Mouse (Mus musculus) liver, embryonic 12.5 days (tissue): ENCODE measurements at regions not wholly inside any gene's neighbourhood (a gene's known extent, or its start where the extent isn't known, plus 50 kb on each side); places are given as distances from the start of the nearest gene placed in this dataset.

Source experiments
- ATAC-seq: fragments of 200-750 bp; cut with Nextera tagmentation; 2 replicates; pipeline ENCODE4 v1.8.0; 2017; ENCODE audit warnings: moderate number of reproducible peaks, mild to moderate bottlenecking, moderate library complexity
- H3K27ac ChIP-seq: fragments of 300-500 bp; sonication (generic); 2 replicates; pipeline ENCODE4 v1.5.1; 2016; ENCODE audit warnings: mild to moderate bottlenecking
- H3K27me3 ChIP-seq: fragments of 300-500 bp; sonication (generic); replicated peaks from 2 replicates; pipeline ENCODE4 v1.6.1; 2016; ENCODE audit warnings: mild to moderate bottlenecking, moderate library complexity
- H3K36me3 ChIP-seq: fragments of 300-500 bp; sonication (generic); 2 replicates; pipeline ENCODE4 v1.6.1; 2016; ENCODE audit warnings: mild to moderate bottlenecking, moderate library complexity
- H3K4me1 ChIP-seq: fragments of 300-500 bp; sonication (generic); 2 replicates; pipeline ENCODE4 v1.6.1; 2016
- H3K4me2 ChIP-seq: fragments of 300-500 bp; sonication (generic); 2 replicates; pipeline ENCODE4 v1.6.1; 2016; ENCODE audit warnings: mild to moderate bottlenecking, moderate library complexity
- H3K4me3 ChIP-seq: fragments of 300-500 bp; sonication (generic); 2 replicates; pipeline ENCODE4 v1.5.1; 2016; ENCODE audit warnings: mild to moderate bottlenecking, moderate library complexity
- H3K9ac ChIP-seq: fragments of 300-500 bp; sonication (generic); 2 replicates; pipeline ENCODE4 v1.6.1; 2016; ENCODE audit warnings: mild to moderate bottlenecking, moderate library complexity
- H3K9me3 ChIP-seq: fragments of 300-500 bp; sonication (generic); replicated peaks from 2 replicates; pipeline ENCODE4 v1.6.1; 2016; ENCODE audit warnings: mild to moderate bottlenecking, moderate library complexity
- WGBS: fragments of 180-500 bp; shearing (Covaris S2); methylation state at CpG from one replicate; pipeline ENCODE4 v1.1.7; 2016; ENCODE audit not compliant: insufficient replicate concordance; 5-methylcytosine and 5-hydroxymethylcytosine counted together

- no peaks in the 10 kb centered on the region for H3K4me1 ChIP-seq
- H3K36me3 ChIP-seq: no peaks in the 10 kb centered on the region
- H3K27me3 ChIP-seq: no peaks in the 10 kb centered on the region
- H3K9ac ChIP-seq: no peak overlapping the region
- H3K4me2 ChIP-seq: no peak overlapping the region
- ATAC-seq: no peak
- H3K27ac ChIP-seq: no peak overlapping the region
- no peak overlapping the region for H3K4me3 ChIP-seq
- no peaks in the 10 kb centered on the region for H3K9me3 ChIP-seq
These were observed 403.8 kb upstream of the Rag2 start for GRCm38 (mm10) chr2:101220759-101221158.

- H3K27ac ChIP-seq: no peak overlapping the region
- H3K27me3 ChIP-seq: no peaks in the 10 kb centered on the region
- H3K4me1 ChIP-seq: no peaks in the 10 kb centered on the region
- H3K9me3 ChIP-seq: no peaks in the 10 kb centered on the region
- WGBS: 61% methylated on average over 3 of the region's 3 CpGs
- H3K9ac ChIP-seq: no peak overlapping the region
- no peak for ATAC-seq
- no peak overlapping the region for H3K4me3 ChIP-seq
- no peaks in the 10 kb centered on the region for H3K36me3 ChIP-seq
- no peak overlapping the region for H3K4me2 ChIP-seq
These were observed 381.5 kb upstream of the Rag2 start for GRCm38 (mm10) chr2:101242983-101243382.

GRCm38 (mm10) chr2:101247133-101247532 lies 377.4 kb upstream of the Rag2 start:
- H3K4me1 ChIP-seq: no peaks in the 10 kb centered on the region

GRCm38 (mm10) chr2:101252228-101252627 lies 372.3 kb upstream of the Rag2 start:
- H3K4me2 ChIP-seq: no peak overlapping the region
- H3K9ac ChIP-seq: no peak overlapping the region
- no peaks in the 10 kb centered on the region for H3K36me3 ChIP-seq
- no peaks in the 10 kb centered on the region for H3K4me1 ChIP-seq
- no peak overlapping the region for H3K27ac ChIP-seq
- no peaks in the 10 kb centered on the region for H3K9me3 ChIP-seq
- no peak overlapping the region for H3K4me3 ChIP-seq
- WGBS: 52% methylated on average over 3 of the region's 3 CpGs
- no peak for ATAC-seq
- H3K27me3 ChIP-seq: no peaks in the 10 kb centered on the region

More at GRCm38 (mm10) chr2:101247133-101247532, 377.4 kb upstream of the Rag2 start:
- Histone ChIP-seq H3K9me3 (no peaks in the 10 kb centered on the region), H3K27ac (no peak overlapping the region), H3K4me3 (no peak overlapping the region), H3K9ac (no peak overlapping the region), H3K4me2 (no peak overlapping the region), H3K27me3 (no peaks in the 10 kb centered on the region), H3K36me3 (no peaks in the 10 kb centered on the region)
- ATAC-seq: no peak
- 68% methylated on average over 2 of the region's 2 CpGs for WGBS

- Histone ChIP-seq H3K27me3 (no peaks in the 10 kb centered on the region), H3K4me2 (no peak overlapping the region), H3K4me3 (no peak overlapping the region), H3K9ac (no peak overlapping the region), H3K9me3 (no peaks in the 10 kb centered on the region), H3K4me1 (no peaks in the 10 kb centered on the region), H3K27ac (no peak overlapping the region), H3K36me3 (no peaks in the 10 kb centered on the region)
- no peak for ATAC-seq
- WGBS: 60% methylated on average over 3 of the region's 3 CpGs
These were observed 368.1 kb upstream of the Rag2 start for GRCm38 (mm10) chr2:101256464-101256863.

GRCm38 (mm10) chr2:101263934-101264333 lies 360.6 kb upstream of the Rag2 start:
- Histone ChIP-seq H3K36me3 (no peaks in the 10 kb centered on the region), H3K4me2 (no peak overlapping the region), H3K9me3 (no peaks in the 10 kb centered on the region), H3K4me1 (0 out of 2 replicates have a peak, but pooled peaks cover 3% of the 10 kb centered on the region), H3K9ac (no peak overlapping the region), H3K4me3 (no peak overlapping the region), H3K27me3 (no peaks in the 10 kb centered on the region), H3K27ac (no peak overlapping the region)
- 52% methylated on average over 4 of the region's 4 CpGs for WGBS
- peak; percentile 80 for ATAC-seq

GRCm38 (mm10) chr2:101266685-101267374 lies 357.7 kb upstream of the Rag2 start:
- 0 out of 2 replicates have a peak, but pooled peaks cover 3% of the 10 kb centered on the region for H3K4me1 ChIP-seq
- no peak overlapping the region for H3K4me3 ChIP-seq
- no peaks in the 10 kb centered on the region for H3K27me3 ChIP-seq
- H3K36me3 ChIP-seq: no peaks in the 10 kb centered on the region
- H3K27ac ChIP-seq: no peak overlapping the region
- no peak for ATAC-seq
- no peak overlapping the region for H3K9ac ChIP-seq
- no peak overlapping the region for H3K4me2 ChIP-seq
- 60% methylated on average over 2 of the region's 2 CpGs for WGBS
- no peaks in the 10 kb centered on the region for H3K9me3 ChIP-seq

- peak; percentile 77 for ATAC-seq
- H3K4me3 ChIP-seq: no peak overlapping the region
- H3K4me1 ChIP-seq: peaks cover 15% of the 10 kb centered on the region
- H3K27me3 ChIP-seq: no peaks in the 10 kb centered on the region
- H3K4me2 ChIP-seq: no peak overlapping the region
- H3K27ac ChIP-seq: no peak overlapping the region
- H3K9ac ChIP-seq: no peak overlapping the region
- no peaks in the 10 kb centered on the region for H3K9me3 ChIP-seq
- 40% methylated on average over 3 of the region's 3 CpGs for WGBS
- no peaks in the 10 kb centered on the region for H3K36me3 ChIP-seq
These were observed 350.4 kb upstream of the Rag2 start for GRCm38 (mm10) chr2:101274045-101274664.

- H3K36me3 ChIP-seq: no peaks in the 10 kb centered on the region
- H3K4me3 ChIP-seq: no peak overlapping the region
- H3K27ac ChIP-seq: no peak overlapping the region
- no peaks in the 10 kb centered on the region for H3K27me3 ChIP-seq
- no peak overlapping the region for H3K9ac ChIP-seq
- H3K4me1 ChIP-seq: peaks cover 13% of the 10 kb centered on the region
- H3K9me3 ChIP-seq: no peaks in the 10 kb centered on the region
- H3K4me2 ChIP-seq: no peak overlapping the region
- ATAC-seq: no peak
These were observed 339.6 kb upstream of the Rag2 start for GRCm38 (mm10) chr2:101284886-101285285.

- no peaks in the 10 kb centered on the region for H3K9me3 ChIP-seq
- no peak overlapping the region for H3K27ac ChIP-seq
- peak; percentile 93 for ATAC-seq
These were observed 336.4 kb upstream of the Rag2 start for GRCm38 (mm10) chr2:101288119-101288518.

GRCm38 (mm10) chr2:101289168-101289567 lies 335.4 kb upstream of the Rag2 start:
- ATAC-seq: no peak
- H3K9ac ChIP-seq: no peak overlapping the region
- no peak overlapping the region for H3K4me3 ChIP-seq
- no peak overlapping the region for H3K27ac ChIP-seq
- H3K9me3 ChIP-seq: no peaks in the 10 kb centered on the region
- 34% methylated on average over 2 of the region's 2 CpGs for WGBS
- no peaks in the 10 kb centered on the region for H3K27me3 ChIP-seq
- no peaks in the 10 kb centered on the region for H3K36me3 ChIP-seq
- no peak overlapping the region for H3K4me2 ChIP-seq
- peaks cover 18% of the 10 kb centered on the region for H3K4me1 ChIP-seq

More at GRCm38 (mm10) chr2:101288119-101288518, 336.4 kb upstream of the Rag2 start:
- Histone ChIP-seq H3K4me3 (no peak overlapping the region), H3K27me3 (no peaks in the 10 kb centered on the region), H3K36me3 (no peaks in the 10 kb centered on the region), H3K4me1 (peaks cover 18% of the 10 kb centered on the region), H3K4me2 (peak overlapping the region; percentile 34), H3K9ac (no peak overlapping the region)
- 21% methylated on average over 1 of the region's 1 CpGs for WGBS

- ATAC-seq: no peak
- Histone ChIP-seq H3K9me3 (no peaks in the 10 kb centered on the region), H3K9ac (no peak overlapping the region), H3K27me3 (no peaks in the 10 kb centered on the region), H3K36me3 (no peaks in the 10 kb centered on the region), H3K4me2 (no peak overlapping the region), H3K4me1 (peaks cover 18% of the 10 kb centered on the region), H3K4me3 (no peak overlapping the region), H3K27ac (no peak overlapping the region)
- WGBS: 48% methylated on average over 4 of the region's 4 CpGs
These were observed 333.8 kb upstream of the Rag2 start for GRCm38 (mm10) chr2:101290738-101291137.
